Mouse (Mus musculus): Measurements from ENCODE around the gene Ermn.

DNA sequence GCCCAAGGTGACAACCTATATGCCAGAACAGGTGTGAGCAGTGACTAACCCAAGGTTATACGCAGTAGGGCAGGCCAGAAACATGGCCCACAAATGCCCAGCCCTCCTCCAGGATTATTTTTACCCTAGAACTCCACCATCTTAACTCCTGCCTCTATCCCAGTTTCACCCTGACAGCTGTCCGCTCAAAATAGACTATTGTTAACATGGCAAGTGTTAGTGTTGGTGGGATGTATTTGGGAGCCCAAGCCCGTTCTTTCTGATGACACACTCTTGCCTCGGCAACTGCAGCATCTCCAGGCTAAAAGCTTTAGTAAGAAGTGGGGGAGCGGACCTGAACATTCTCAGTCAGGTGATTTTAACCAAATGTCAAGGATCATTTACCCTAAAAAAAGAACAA, 45.6 kb downstream of the Ermn start:
- no peak for TF ChIP-seq MYOG (IDR thresholded peaks at IDR 0.05; ENCODE audit: control insufficient read depth, extremely low read depth, insufficient read length)
- no peak for TF ChIP-seq CTCF (IDR thresholded peaks at IDR 0.05; ENCODE audit: control insufficient read depth, insufficient read depth, insufficient read length)
- no peak for TF ChIP-seq MYOD1 (IDR thresholded peaks at IDR 0.05; ENCODE audit: control insufficient read depth, insufficient read length, low read depth)
- no peak for TF ChIP-seq USF1 (IDR thresholded peaks at IDR 0.05; ENCODE audit: low read depth)
- TF ChIP-seq CEBPB (IDR thresholded peaks at IDR 0.05; ENCODE audit: low read depth) = no peak
- TF ChIP-seq MAX (IDR thresholded peaks at IDR 0.05) = no peak

All from C2C12 (cell line).